Mouse (Mus musculus) Patski (cell line): ENCODE measurements at regions not wholly inside any gene's neighbourhood (a gene's known extent, or its start where the extent isn't known, plus 50 kb on each side); places are given as distances from the start of the nearest gene placed in this dataset.

Source experiments
- ATAC-seq: fragments of 100-300 bp; one replicate; pipeline ENCODE4 v1.8.0; 2021
- CTCF ChIA-PET: fragments of 350-600 bp; sonication (Branson Sonifier 250); formaldehyde crosslinking; loops from one replicate; lab custom pipeline; 2022; ENCODE audit warnings: inconsistent platforms; lab: Charles Lee
- POLR2A ChIA-PET: fragments of 350-600 bp; sonication (Branson Sonifier 250); formaldehyde crosslinking; loops from one replicate; lab custom pipeline; 2022; ENCODE audit warnings: antibody characterized with exemption, inconsistent platforms; lab: Charles Lee
- DNase-seq: peaks from one replicate; pipeline ENCODE4 v3.0.0-alpha.2; 2011; ENCODE audit warnings: low read depth, low spot score
- H3K27me3 ChIP-seq: fragments of 371-371 bp; one replicate; pipeline ENCODE4 v1.5.1; 2021
- CTCF ChIP-seq: fragments of 100-300 bp; IDR thresholded peaks from one replicate; pipeline ENCODE4 v1.5.1; 2021
- in situ Hi-C: fragments of 300-500 bp; cut with MboI; formaldehyde crosslinking; loops from 3 replicates; pipeline ENCODE4 v1.11.1; 2018; ENCODE audit warnings: low pct_unique_long_range_greater_than_20kb, mixed read lengths

- POLR2A ChIA-PET, result interaction anchor here (1.2 kb wide), 1 partner anchor 48 kb away, joined by 3 read pairs; no protein-coding TSS in a partner anchor
- in situ Hi-C loops, result no loop called here
- TF ChIP-seq CTCF, result no peak
- DNase-seq, result no peak
- no peak for ATAC-seq
- no peaks in the 10 kb centered on the region for H3K27me3 ChIP-seq
- CTCF ChIA-PET, result interaction anchor here (2.2 kb wide), 1 partner anchor 12 kb away, joined by 7 read pairs; no protein-coding TSS in a partner anchor
These were observed 171.7 kb upstream of the Foxn2 start for GRCm38 (mm10) chr17:88268802-88269201.

GRCm38 (mm10) chr17:88270896-88271295 lies 169.6 kb upstream of the Foxn2 start:
- ATAC-seq (no peak), DNase-seq (no peak)
- ChIA-PET CTCF (interaction anchor here (1.9 kb wide), 1 partner anchor 14 kb away, joined by 6 read pairs; no protein-coding TSS in a partner anchor), POLR2A (no interaction called here)
- in situ Hi-C loops, result no loop called here
- H3K27me3 ChIP-seq, result no peaks in the 10 kb centered on the region
- no peak for TF ChIP-seq CTCF

- no peak for DNase-seq
- no peak for ATAC-seq
- no peaks in the 10 kb centered on the region for H3K27me3 ChIP-seq
- TF ChIP-seq CTCF, result no peak
- in situ Hi-C loops, result no loop called here
- ChIA-PET CTCF (interaction anchor here (1.9 kb wide), 1 partner anchor 15 kb away, joined by 6 read pairs; no protein-coding TSS in a partner anchor), POLR2A (no interaction called here)
These were observed 168.3 kb upstream of the Foxn2 start for GRCm38 (mm10) chr17:88272161-88272560.

- DNase-seq (no peak), ATAC-seq (no peak)
- ChIA-PET CTCF (no interaction called here), POLR2A (no interaction called here)
- no peak for TF ChIP-seq CTCF
- in situ Hi-C loops, result no loop called here
- no peaks in the 10 kb centered on the region for H3K27me3 ChIP-seq
These were observed 167.0 kb upstream of the Foxn2 start for GRCm38 (mm10) chr17:88273520-88273919.

- no peaks in the 10 kb centered on the region for H3K27me3 ChIP-seq
- ATAC-seq (no peak), DNase-seq (no peak)
- TF ChIP-seq CTCF, result no peak
- ChIA-PET CTCF (interaction anchor here (2.0 kb wide), 1 partner anchor 18 kb away, joined by 8 read pairs; no protein-coding TSS in a partner anchor), POLR2A (interaction anchor here (0.6 kb wide), 1 partner anchor 334 kb away, joined by 3 read pairs; no protein-coding TSS in a partner anchor)
- in situ Hi-C loops, result no loop called here
These were observed 166.4 kb upstream of the Foxn2 start for GRCm38 (mm10) chr17:88274003-88274698.

- no peak for TF ChIP-seq CTCF
- ChIA-PET POLR2A (interaction anchor here (0.6 kb wide), 1 partner anchor 334 kb away, joined by 3 read pairs; no protein-coding TSS in a partner anchor), CTCF (interaction anchor here (2.0 kb wide), 1 partner anchor 18 kb away, joined by 8 read pairs; no protein-coding TSS in a partner anchor)
- DNase-seq (no peak), ATAC-seq (no peak)
- in situ Hi-C loops, result no loop called here
- no peaks in the 10 kb centered on the region for H3K27me3 ChIP-seq
These were observed 165.6 kb upstream of the Foxn2 start for GRCm38 (mm10) chr17:88274720-88275433.

GRCm38 (mm10) chr17:88279656-88280055 lies 160.9 kb upstream of the Foxn2 start:
- in situ Hi-C loops, result no loop called here
- ChIA-PET POLR2A (no interaction called here), CTCF (no interaction called here)
- TF ChIP-seq CTCF, result no peak
- H3K27me3 ChIP-seq, result peaks cover 6% of the 10 kb centered on the region
- no peak for ATAC-seq
- no peak for DNase-seq

GRCm38 (mm10) chr17:88282711-88283110 lies 157.8 kb upstream of the Foxn2 start:
- TF ChIP-seq CTCF, result no peak
- ChIA-PET CTCF (no interaction called here), POLR2A (no interaction called here)
- DNase-seq (no peak), ATAC-seq (no peak)
- in situ Hi-C loops, result no loop called here
- peaks cover 6% of the 10 kb centered on the region for H3K27me3 ChIP-seq

- DNase-seq, result no peak
- in situ Hi-C loops, result no loop called here
- CTCF ChIA-PET, result no interaction called here
- ATAC-seq, result no peak
- no peak for TF ChIP-seq CTCF
- peaks cover 6% of the 10 kb centered on the region for H3K27me3 ChIP-seq
- POLR2A ChIA-PET, result no interaction called here
These were observed 156.0 kb upstream of the Foxn2 start for GRCm38 (mm10) chr17:88284477-88284876.

GRCm38 (mm10) chr17:88287861-88288260 lies 152.7 kb upstream of the Foxn2 start:
- POLR2A ChIA-PET, result no interaction called here
- in situ Hi-C loops, result no loop called here
- no peak for TF ChIP-seq CTCF
- CTCF ChIA-PET, result no interaction called here
- ATAC-seq (no peak), DNase-seq (no peak)
- H3K27me3 ChIP-seq, result no peaks in the 10 kb centered on the region

GRCm38 (mm10) chr17:88297520-88297919 lies 143.0 kb upstream of the Foxn2 start:
- ChIA-PET CTCF (no interaction called here), POLR2A (no interaction called here)
- no peak for DNase-seq
- no peak for TF ChIP-seq CTCF
- H3K27me3 ChIP-seq, result no peaks in the 10 kb centered on the region
- no peak for ATAC-seq
- in situ Hi-C loops, result no loop called here
